Mouse (Mus musculus) ES-E14 (cell line): ENCODE data around the gene Pgap2. TPM values are rescaled to one million over a fixed set of nuclear protein-coding genes. Genes with fewer than 3 reads are reported as not detected.

ENCODE experiments used
- DNase-seq: peaks from one replicate; pipeline ENCODE4 v3.0.0-alpha.2; 2013; ENCODE audit warnings: low read depth, low spot score
- H3K27ac ChIP-seq: 2 replicates; pipeline ENCODE4 v1.5.1; 2012; ENCODE audit warnings: low read depth, mild to moderate bottlenecking, low read length, moderate library complexity, mixed read lengths; ENCODE audit not compliant: poor library complexity, insufficient read depth, severe bottlenecking
- H3K36me3 ChIP-seq: 2 replicates; pipeline ENCODE4 v1.6.1; 2012; ENCODE audit warnings: mild to moderate bottlenecking, low read length, moderate library complexity, mixed read lengths; ENCODE audit not compliant: control insufficient read depth, poor library complexity, insufficient read depth, severe bottlenecking
- H3K4me1 ChIP-seq, 2 experiments: fragments of 150-350 bp in 1 of 2; sonication (generic) in 1 of 2; 2 replicates each; pipeline ENCODE4 v1.6.1; 2012; ENCODE audit warnings: low read length in 2 of 2, mild to moderate bottlenecking in 1 of 2, mixed read lengths in 1 of 2; ENCODE audit not compliant: control insufficient read depth in 2 of 2, insufficient read depth in 2 of 2, poor library complexity in 1 of 2
- H3K4me3 ChIP-seq, 2 experiments: fragments of 150-350 bp in 1 of 2; sonication (generic) in 1 of 2; 2 replicates each; pipeline ENCODE4 v1.5.1; 2012; ENCODE audit warnings: low read length in 2 of 2, low read depth in 1 of 2, mild to moderate bottlenecking in 1 of 2, mixed read lengths in 1 of 2; ENCODE audit not compliant: insufficient read depth in 1 of 2, poor library complexity in 1 of 2, severe bottlenecking in 1 of 2
- H3K9ac ChIP-seq: 2 replicates; pipeline ENCODE4 v1.6.1; 2012; ENCODE audit warnings: low read depth, mild to moderate bottlenecking, low read length, mixed read lengths; ENCODE audit not compliant: poor library complexity, insufficient read depth, severe bottlenecking
- H3K9me3 ChIP-seq: fragments of 150-350 bp; sonication (generic); 2 replicates; pipeline ENCODE4 v1.6.1; 2012; ENCODE audit warnings: low read depth, mild to moderate bottlenecking, low read length; ENCODE audit not compliant: control insufficient read depth, insufficient read depth
- CHD2 ChIP-seq: IDR thresholded peaks from 2 replicates; pipeline ENCODE4 v1.6.1; 2014; ENCODE audit warnings: mild to moderate bottlenecking, low read depth, low read length, inconsistent platforms
- HCFC1 ChIP-seq: IDR thresholded peaks from 2 replicates; pipeline ENCODE4 v1.6.1; 2012; ENCODE audit warnings: low read length, inconsistent platforms, borderline replicate concordance; ENCODE audit not compliant: insufficient read depth
- MAFK ChIP-seq: IDR thresholded peaks from 2 replicates; pipeline ENCODE4 v1.6.1; 2014; ENCODE audit warnings: mild to moderate bottlenecking, low read depth, low read length, inconsistent platforms; ENCODE audit not compliant: insufficient read depth
- ZC3H11A ChIP-seq: IDR thresholded peaks from 2 replicates; pipeline ENCODE4 v1.6.1; 2012; ENCODE audit warnings: low read depth, mild to moderate bottlenecking, inconsistent platforms, low read length, borderline replicate concordance
- ZNF384 ChIP-seq: IDR thresholded peaks from 2 replicates; pipeline ENCODE4 v1.6.1; 2012; ENCODE audit warnings: low read depth, low read length, inconsistent platforms
- in situ Hi-C, 2 experiments: fragments of 600-800 bp; cut with MboI; formaldehyde crosslinking; loops; one replicate each; pipeline ENCODE4 v1.15.1; 2025; ENCODE audit warnings: low sequenced_read_pairs in 2 of 2, inconsistent platforms in 1 of 2; ENCODE audit not compliant: unreplicated experiment in 2 of 2
- total RNA-seq: library from RNA; depleted of rRNA; stranded (reverse); fragments of 300-350 nt; gene quantifications from 2 replicates; pipeline ENCODE4 v1.2.3, GENCODE M21; 2012; rRNA removed

Pgap2 gene
- total RNA-seq, 1 experiment = 24.0 TPM

DNA sequence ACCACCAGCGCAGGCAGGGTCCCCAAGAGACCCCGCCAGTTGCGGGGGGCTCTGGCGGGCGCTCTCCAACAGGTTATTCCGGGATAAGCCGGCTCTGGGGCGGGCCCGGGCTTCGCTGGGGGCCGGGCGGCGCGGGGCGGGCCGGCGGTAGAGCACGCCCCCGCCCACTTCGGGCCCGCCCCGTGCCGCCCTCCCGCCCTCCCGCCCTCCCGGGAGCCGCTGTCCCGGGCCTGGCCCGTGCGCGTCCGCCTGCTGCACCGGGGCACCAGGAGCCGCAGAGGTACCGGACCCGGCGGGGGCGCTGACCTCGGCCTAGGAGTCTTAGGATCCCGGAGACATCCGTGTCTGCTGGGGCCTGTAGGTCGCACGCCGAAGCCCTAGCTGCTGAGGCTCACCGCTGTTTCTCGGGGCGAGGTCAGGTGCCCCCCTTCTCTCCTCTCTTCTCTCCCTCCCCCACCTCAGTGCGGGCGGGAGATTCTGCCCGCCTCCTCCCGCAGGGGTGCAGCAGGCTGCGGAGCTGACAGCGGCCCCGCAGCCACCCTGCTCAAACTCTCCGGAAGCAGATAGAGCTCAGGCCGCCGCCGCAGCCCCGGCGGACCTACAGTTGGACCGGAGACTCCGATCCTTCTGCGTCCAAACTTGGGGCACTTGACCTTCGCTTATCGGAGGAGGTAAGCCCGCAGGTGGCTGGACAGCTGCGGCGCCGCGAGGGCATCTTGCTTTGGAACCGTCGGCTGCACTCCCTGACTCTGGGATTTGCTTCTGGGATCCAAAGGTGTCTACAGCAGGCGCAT, 57.8 kb downstream of the Pgap2 start, which contains the start of gene Stim1:
Gene Stim1 (plus strand): TSS at position 206 of the 794 bp plus-strand sequence.
- no peaks in the 10 kb centered on the region for H3K36me3 ChIP-seq
- peak within 1 kb of the TSS; percentile 75 for H3K9ac ChIP-seq
- peak within 1 kb of the TSS; percentile 71 to 86 for H3K4me3 ChIP-seq
- no peaks in the 10 kb centered on the region for H3K9me3 ChIP-seq
- H3K4me1 ChIP-seq = peaks cover 2 to 4% of the 10 kb centered on the region in 2 experiments; a peak in 2 of 4 replicates
- in situ Hi-C loops = no loop called here
- peak; percentile 30 for DNase-seq
- H3K27ac ChIP-seq = peak within 1 kb of the TSS; percentile 6; the same call in 1 of the 2 replicates
- TF ChIP-seq MAFK (no peak), ZC3H11A (no peak)

DNA sequence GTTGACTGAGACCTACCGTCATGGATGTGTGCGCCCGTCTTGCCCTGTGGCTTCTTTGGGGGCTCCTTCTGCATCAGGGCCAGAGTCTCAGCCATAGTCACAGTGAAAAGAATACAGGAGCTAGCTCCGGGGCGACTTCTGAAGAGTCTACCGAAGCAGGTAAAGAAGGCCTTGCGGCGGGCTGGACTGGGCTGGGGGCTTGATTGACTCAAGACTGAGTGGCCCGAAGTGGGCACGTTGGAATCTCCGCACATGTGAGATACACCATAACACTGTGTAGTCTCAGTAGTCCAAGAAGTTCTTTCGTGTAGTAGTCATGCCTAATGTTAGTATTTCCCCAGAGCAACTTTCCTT, 58.4 kb downstream of the Pgap2 start:
- no peaks in the 10 kb centered on the region for H3K9me3 ChIP-seq
- in situ Hi-C loops = no loop called here
- H3K4me1 ChIP-seq = peaks cover 2 to 4% of the 10 kb centered on the region in 2 experiments; a peak in 2 of 4 replicates
- H3K36me3 ChIP-seq = no peaks in the 10 kb centered on the region
- DNase-seq = peak; percentile 25
- H3K27ac ChIP-seq = no peak overlapping the region
- TF ChIP-seq CHD2 = no peak
- peak overlapping the region; percentile 64 for H3K9ac ChIP-seq
- H3K4me3 ChIP-seq = peak overlapping the region; percentile 71 to 86

DNA sequence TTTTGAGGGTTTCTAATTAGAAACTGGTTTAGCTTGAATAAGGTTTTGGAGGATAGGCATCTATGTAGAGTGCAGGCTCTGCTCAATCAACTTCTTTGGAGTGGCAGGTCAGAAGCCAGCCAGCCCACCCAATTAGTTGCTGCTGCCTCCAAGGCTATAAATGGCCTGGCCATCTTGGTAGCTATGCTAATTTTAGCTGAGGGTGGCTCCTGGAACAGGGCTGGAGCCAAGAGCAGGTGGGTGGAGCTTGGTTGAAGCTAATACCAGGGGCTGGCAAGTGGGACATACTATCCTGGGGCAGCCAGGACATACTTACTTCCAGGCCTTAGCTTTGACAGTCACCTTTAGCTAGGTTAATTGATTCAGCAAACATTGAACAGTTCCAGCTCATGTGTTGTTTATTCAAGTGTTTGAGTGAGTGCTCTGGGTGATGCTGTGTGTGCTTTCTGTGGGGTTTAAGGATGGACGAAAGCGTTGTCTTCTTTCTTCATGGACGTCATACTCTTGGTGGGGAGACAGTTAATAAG, 62.5 kb downstream of the Pgap2 start:
- no peak for TF ChIP-seq ZC3H11A
- no peak for TF ChIP-seq MAFK
- no peak for TF ChIP-seq CHD2
- TF ChIP-seq HCFC1 = no peak
- TF ChIP-seq ZNF384 = no peak
- in situ Hi-C loops = no loop called here
- Histone ChIP-seq H3K9me3 (no peaks in the 10 kb centered on the region), H3K36me3 (no peaks in the 10 kb centered on the region), H3K4me3 (no peak overlapping the region), H3K9ac (no peak overlapping the region), H3K27ac (no peak overlapping the region), H3K4me1 (peaks cover 2 to 4% of the 10 kb centered on the region in 2 experiments; a peak in 2 of 4 replicates)
- DNase-seq = no peak

DNA sequence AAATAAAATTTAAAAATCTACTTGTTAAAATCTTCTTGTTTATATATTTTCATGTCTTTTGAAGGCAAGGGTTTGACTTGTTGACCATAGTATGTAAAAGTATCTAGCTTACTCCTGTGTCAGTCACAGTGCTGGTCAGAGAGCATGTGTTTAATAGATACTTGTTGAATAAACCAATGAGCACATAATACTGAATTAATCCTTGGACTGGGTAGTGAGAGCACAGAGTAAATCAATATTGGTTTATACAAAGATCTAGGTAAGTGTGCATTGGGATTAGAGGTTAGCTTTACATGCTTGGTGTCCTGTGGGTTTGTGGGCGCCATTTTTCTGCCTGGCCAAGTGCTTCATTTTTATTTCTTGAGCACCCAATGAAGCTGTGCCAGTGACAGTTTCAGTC, 71.4 kb downstream of the Pgap2 start:
- H3K27ac ChIP-seq = no peak overlapping the region
- no peaks in the 10 kb centered on the region for H3K9me3 ChIP-seq
- no peak overlapping the region for H3K9ac ChIP-seq
- no peak overlapping the region for H3K4me3 ChIP-seq
- in situ Hi-C loops = no loop called here
- H3K36me3 ChIP-seq = no peaks in the 10 kb centered on the region
- TF ChIP-seq HCFC1 (no peak), ZNF384 (no peak), ZC3H11A (no peak), MAFK (no peak), CHD2 (no peak)
- no peaks in the 10 kb centered on the region for H3K4me1 ChIP-seq
- no peak for DNase-seq

DNA sequence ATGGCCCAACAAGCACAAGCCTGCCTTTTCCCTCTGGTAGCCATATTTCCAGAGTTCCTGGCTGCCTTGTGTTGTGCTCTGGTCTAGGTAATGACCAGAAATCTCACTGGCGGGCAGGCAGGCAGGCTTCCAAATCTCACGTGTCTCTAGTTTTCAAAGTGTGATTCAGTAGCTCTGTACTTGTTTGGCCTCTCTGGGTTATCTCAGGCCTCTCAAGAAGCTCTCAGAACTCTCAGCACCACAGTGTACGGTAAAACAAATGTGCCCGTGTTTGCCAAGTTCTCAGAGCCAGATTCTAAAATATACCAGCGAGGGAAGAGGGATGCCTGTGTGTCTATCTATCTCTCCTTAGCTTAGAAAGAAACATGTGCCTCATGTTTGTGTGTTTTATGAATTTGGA, 72.3 kb downstream of the Pgap2 start:
- Histone ChIP-seq H3K27ac (no peak overlapping the region), H3K36me3 (no peaks in the 10 kb centered on the region), H3K4me1 (no peaks in the 10 kb centered on the region), H3K9me3 (no peaks in the 10 kb centered on the region), H3K9ac (no peak overlapping the region), H3K4me3 (no peak overlapping the region)
- in situ Hi-C loops = no loop called here
- DNase-seq = no peak
- TF ChIP-seq ZNF384 (no peak), ZC3H11A (no peak), CHD2 (no peak), MAFK (no peak), HCFC1 (no peak)

Other genes starting within 250 kb of the Pgap2 start
- 11.0 and 15.0 TPM in 2 replicates for gene Il18bp, start 191.5 kb upstream of the Pgap2 start, total RNA-seq
- 45.7 and 60.8 TPM in 2 replicates for gene Rnf121, start 144.7 kb upstream of the Pgap2 start, total RNA-seq
- gene Xndc1, start 144.7 kb upstream of the Pgap2 start, total RNA-seq = 32.2 and 43.6 TPM in 2 replicates
- gene Xntrpc, start 144.5 kb upstream of the Pgap2 start, total RNA-seq = 0.76 and 1.1 TPM in 2 replicates
- 0.36 and 1.3 TPM in 2 replicates for gene Trpc2, start 127.1 kb upstream of the Pgap2 start, total RNA-seq
- gene Art1, start 108.5 kb upstream of the Pgap2 start, total RNA-seq = 0.45 and 0.90 TPM in 2 replicates
- 2.6 and 3.2 TPM in 2 replicates for gene Art5, start 100.7 kb upstream of the Pgap2 start, total RNA-seq
- gene Chrna10, start 93.4 kb upstream of the Pgap2 start, total RNA-seq = 0.27 and 0.42 TPM in 2 replicates
- gene Nup98, start within 50 bp of the Pgap2 start, total RNA-seq = 50.5 and 59.4 TPM in 2 replicates
- 3.8 and 4.3 TPM in 2 replicates for gene Rhog, start 45.8 kb downstream of the Pgap2 start, total RNA-seq
- 22.4 and 31.3 TPM in 2 replicates for gene Stim1, start 57.6 kb downstream of the Pgap2 start, total RNA-seq
- 92.8 and 109 TPM in 2 replicates for gene Rrm1, start 231.5 kb downstream of the Pgap2 start, total RNA-seq